Mouse (Mus musculus) bone marrow macrophage, adult 2 months (primary cell): ENCODE measurements around the gene Sema4d.

Experiments used
- CTCF ChIP-seq: IDR thresholded peaks from 2 replicates; pipeline ENCODE4 v1.5.1; 2012; ENCODE audit warnings: low read depth, mild to moderate bottlenecking, low read length, moderate library complexity
- POLR2A ChIP-seq: IDR thresholded peaks from 2 replicates; pipeline ENCODE4 v1.6.1; 2012; ENCODE audit warnings: mild to moderate bottlenecking, low read depth, low read length, borderline replicate concordance

- TF ChIP-seq CTCF (no peak), POLR2A (no peak)
Measured at GRCm38 (mm10) chr13:51697455-51697854, 96.1 kb downstream of the Sema4d start.
